Mouse (Mus musculus) MEL (cell line): ENCODE results near the gene Syndig1l. TPM values are rescaled to one million over a fixed set of nuclear protein-coding genes. Genes with fewer than 3 reads are reported as not detected.

ENCODE experiments used
- DNase-seq: peaks from one replicate; pipeline ENCODE4 v3.0.0; 2011; ENCODE audit warnings: low read depth, low spot score
- H3K27ac ChIP-seq: 2 replicates; pipeline ENCODE4 v1.5.1; 2012; ENCODE audit warnings: low read depth, mild to moderate bottlenecking, control low read depth, low read length, moderate library complexity; ENCODE audit not compliant: control insufficient read depth
- H3K27me3 ChIP-seq, 2 experiments: fragments of 150-350 bp in 1 of 2; sonication (generic) in 1 of 2; 2 replicates each; pipeline ENCODE4 v1.6.1; 2012; ENCODE audit warnings: low read length in 2 of 2, mild to moderate bottlenecking in 2 of 2, improper control_type of control experiment in 1 of 2, moderate library complexity in 1 of 2; ENCODE audit not compliant: insufficient read depth in 2 of 2, control insufficient read depth in 1 of 2
- H3K36me3 ChIP-seq, 2 experiments: 2 replicates each; pipeline ENCODE4 v1.6.1; 2012 to 2014; ENCODE audit warnings: low read length in 2 of 2, improper control_type of control experiment in 1 of 2, inconsistent platforms in 1 of 2, mild to moderate bottlenecking in 1 of 2; ENCODE audit not compliant: insufficient read depth in 2 of 2, control insufficient read depth in 1 of 2
- H3K4me1 ChIP-seq, 2 experiments: fragments of 150-350 bp in 1 of 2; sonication (generic) in 1 of 2; 2 replicates each; pipeline ENCODE4 v1.6.1; 2012; ENCODE audit warnings: low read length in 2 of 2, improper control_type of control experiment in 1 of 2, mild to moderate bottlenecking in 1 of 2; ENCODE audit not compliant: insufficient read depth in 2 of 2, control insufficient read depth in 1 of 2
- H3K4me3 ChIP-seq, 2 experiments: fragments of 150-350 bp in 1 of 2; sonication (generic) in 1 of 2; 2 replicates each; pipeline ENCODE4 v1.5.1; 2012; ENCODE audit warnings: low read depth in 2 of 2, low read length in 2 of 2, mild to moderate bottlenecking in 2 of 2, moderate library complexity in 2 of 2, control low read depth in 1 of 2, improper control_type of control experiment in 1 of 2; ENCODE audit not compliant: control insufficient read depth in 1 of 2, insufficient read depth in 1 of 2
- H3K79me2 ChIP-seq: 2 replicates; pipeline ENCODE4 v1.6.1; 2012; ENCODE audit warnings: mild to moderate bottlenecking, low read length, moderate library complexity; ENCODE audit not compliant: control insufficient read depth, poor library complexity, insufficient read depth
- H3K9ac ChIP-seq: 2 replicates; pipeline ENCODE4 v1.6.1; 2012; ENCODE audit warnings: low read depth, mild to moderate bottlenecking, control low read depth, low read length, moderate library complexity; ENCODE audit not compliant: control insufficient read depth, poor library complexity, severe bottlenecking
- H3K9me3 ChIP-seq: fragments of 150-350 bp; sonication (generic); replicated peaks from 2 replicates; pipeline ENCODE4 v1.6.1; 2012; ENCODE audit warnings: mild to moderate bottlenecking, low read length, improper control_type of control experiment, moderate library complexity; ENCODE audit not compliant: insufficient read depth
- CHD2 ChIP-seq: IDR thresholded peaks from 2 replicates; pipeline ENCODE4 v1.6.1; 2011; ENCODE audit warnings: low read length, improper control_type of control experiment
- CTCF ChIP-seq, 3 experiments: IDR thresholded peaks in 2 of 3; conservative IDR thresholded peaks in 1 of 3; 2 replicates each; pipeline ENCODE4 v1.5.1; 2011 to 2012; ENCODE audit warnings: low read length in 3 of 3, low read depth in 2 of 3, mild to moderate bottlenecking in 2 of 3, improper control_type of control experiment in 1 of 3, inconsistent platforms in 1 of 3, mixed read lengths in 1 of 3, moderate library complexity in 1 of 3; ENCODE audit not compliant: control insufficient read depth in 1 of 3, insufficient read depth in 1 of 3, poor library complexity in 1 of 3, severe bottlenecking in 1 of 3
- EP300 ChIP-seq, 2 experiments: IDR thresholded peaks; 2 replicates each; pipeline ENCODE4 v1.6.1; 2011; ENCODE audit warnings: improper control_type of control experiment in 2 of 2, low read length in 2 of 2, low read depth in 1 of 2, mild to moderate bottlenecking in 1 of 2
- ETS1 ChIP-seq: IDR thresholded peaks from 2 replicates; pipeline ENCODE4 v1.6.1; 2012; ENCODE audit warnings: low read depth, mild to moderate bottlenecking, inconsistent platforms, low read length, improper control_type of control experiment, moderate library complexity
- GABPA ChIP-seq: IDR thresholded peaks from 2 replicates; pipeline ENCODE4 v1.6.1; 2012; ENCODE audit warnings: low read depth, mild to moderate bottlenecking, inconsistent platforms, low read length, improper control_type of control experiment, moderate library complexity
- GATA1 ChIP-seq: IDR thresholded peaks from 2 replicates; pipeline ENCODE4 v1.6.1; 2011; ENCODE audit warnings: low read depth, low read length, improper control_type of control experiment
- JUND ChIP-seq: IDR thresholded peaks from 2 replicates; pipeline ENCODE4 v1.6.1; 2011; ENCODE audit warnings: low read depth, mild to moderate bottlenecking, improper control_type of control experiment, low read length
- MXI1 ChIP-seq: IDR thresholded peaks from 2 replicates; pipeline ENCODE4 v1.6.1; 2011; ENCODE audit warnings: mild to moderate bottlenecking, low read depth, low read length, improper control_type of control experiment
- MYB ChIP-seq: IDR thresholded peaks from 2 replicates; pipeline ENCODE4 v1.6.1; 2011; ENCODE audit warnings: mild to moderate bottlenecking, low read depth, low read length, improper control_type of control experiment
- MYC ChIP-seq: IDR thresholded peaks from 2 replicates; pipeline ENCODE4 v1.6.1; 2011; ENCODE audit warnings: low read depth, mild to moderate bottlenecking, low read length, improper control_type of control experiment, moderate library complexity
- NRF1 ChIP-seq: IDR thresholded peaks from 2 replicates; pipeline ENCODE4 v1.6.1; 2014; ENCODE audit warnings: low read depth, mild to moderate bottlenecking, inconsistent platforms, low read length, improper control_type of control experiment, moderate library complexity; ENCODE audit not compliant: poor library complexity, insufficient read depth, severe bottlenecking
- POLR2A ChIP-seq, 2 experiments: IDR thresholded peaks; 2 replicates each; pipeline ENCODE4 v1.6.1; 2011 to 2012; ENCODE audit warnings: low read length in 2 of 2, mild to moderate bottlenecking in 2 of 2, control low read depth in 1 of 2, improper control_type of control experiment in 1 of 2, low read depth in 1 of 2, moderate library complexity in 1 of 2; ENCODE audit not compliant: control insufficient read depth in 1 of 2, insufficient read depth in 1 of 2, poor library complexity in 1 of 2
- RCOR1 ChIP-seq: IDR thresholded peaks from 2 replicates; pipeline ENCODE4 v1.6.1; 2012; ENCODE audit warnings: low read depth, mild to moderate bottlenecking, inconsistent platforms, low read length, improper control_type of control experiment
- SIN3A ChIP-seq: IDR thresholded peaks from 2 replicates; pipeline ENCODE4 v1.6.1; 2012; ENCODE audit warnings: low read length, improper control_type of control experiment, inconsistent platforms
- TCF12 ChIP-seq: IDR thresholded peaks from 2 replicates; pipeline ENCODE4 v1.6.1; 2014; ENCODE audit warnings: low read depth, mild to moderate bottlenecking, inconsistent platforms, low read length, improper control_type of control experiment, moderate library complexity
- UBTF ChIP-seq: IDR thresholded peaks from 2 replicates; pipeline ENCODE4 v1.6.1; 2012; ENCODE audit warnings: low read depth, mild to moderate bottlenecking, inconsistent platforms, low read length, improper control_type of control experiment, moderate library complexity, borderline replicate concordance; ENCODE audit not compliant: insufficient read depth
- ZC3H11A ChIP-seq: IDR thresholded peaks from 2 replicates; pipeline ENCODE4 v1.6.1; 2012; ENCODE audit warnings: low read depth, mild to moderate bottlenecking, inconsistent platforms, low read length, improper control_type of control experiment
- ZMIZ1 ChIP-seq: IDR thresholded peaks from 2 replicates; pipeline ENCODE4 v1.6.1; 2012; ENCODE audit warnings: low read depth, mild to moderate bottlenecking, inconsistent platforms, low read length, improper control_type of control experiment, moderate library complexity
- polyA plus RNA-seq, 2 experiments: library from polyadenylated mRNA; stranded (reverse) in 1 of 2; unstranded in 1 of 2; fragments of >175 nt in 1 of 2; fragments of >200 nt in 1 of 2; gene quantifications; 2 replicates each; pipeline versions ENCODE4 v1.2.1 to v1.2.4; 2012; ENCODE audit warnings: low replicate concordance in 2 of 2, low read depth in 1 of 2; ENCODE audit not compliant: insufficient read length in 2 of 2, insufficient read depth in 1 of 2, missing spikeins in 1 of 2
- total RNA-seq: library from RNA; depleted of rRNA; stranded (reverse); fragments of 300-350 nt; gene quantifications from 2 replicates; pipeline ENCODE4 v1.2.3, GENCODE M21; 2012

The Syndig1l gene
- total and polyA plus RNA-seq, 3 experiments: not detected

DNA sequence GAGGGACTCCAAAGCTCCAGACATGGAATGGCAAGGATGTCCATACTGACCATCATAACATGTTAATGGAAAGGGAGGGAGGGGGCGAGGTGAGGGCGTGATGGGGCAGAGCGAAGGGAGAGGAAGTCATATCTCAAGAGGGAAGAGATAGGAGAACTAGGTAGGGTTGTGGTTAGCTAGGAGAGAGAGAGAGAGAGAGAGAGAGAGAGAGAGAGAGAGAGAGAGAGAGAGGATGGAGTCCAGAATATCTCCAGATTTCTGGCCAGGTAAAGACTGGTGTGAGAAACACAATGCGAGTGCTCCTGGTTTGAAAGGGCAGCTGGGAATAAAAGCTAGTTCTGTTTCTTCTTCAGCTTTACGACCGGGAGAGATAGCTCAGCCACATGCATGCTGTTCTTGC lies 6.5 kb downstream of the Syndig1l start:
- no peak overlapping the region for H3K27ac ChIP-seq

GRCm38 (mm10) chr12:84691347-84691746 lies 7.3 kb downstream of the Syndig1l start:
- H3K27ac ChIP-seq: no peak overlapping the region
- no peak for DNase-seq
- H3K9me3 ChIP-seq: no peaks in the 10 kb centered on the region
- H3K36me3 ChIP-seq: no peaks in the 10 kb centered on the region
- TF ChIP-seq CTCF (IDR thresholded peaks at IDR 0.05 in 2 of 3, conservative IDR thresholded peaks at IDR 0.05 in 1 of 3; ENCODE audit: control insufficient read depth in 1 of 3, insufficient read depth in 1 of 3, low read depth in 2 of 3, low read length in 3 of 3, poor library complexity in 1 of 3, severe bottlenecking in 1 of 3): no peak
- no peak for TF ChIP-seq NRF1
- TF ChIP-seq UBTF: no peak
- TF ChIP-seq MXI1: no peak
- TF ChIP-seq MYB: no peak
- TF ChIP-seq CHD2: no peak
- TF ChIP-seq ZMIZ1: no peak
- TF ChIP-seq ETS1: no peak
- TF ChIP-seq MYC: no peak
- no peak for TF ChIP-seq SIN3A
- TF ChIP-seq GABPA: no peak
- TF ChIP-seq POLR2A (IDR thresholded peaks at IDR 0.05; ENCODE audit: control insufficient read depth in 1 of 2, insufficient read depth in 1 of 2, low read depth in 1 of 2, low read length in 2 of 2, poor library complexity in 1 of 2): no peak
- H3K4me3 ChIP-seq: no peak overlapping the region
- H3K4me1 ChIP-seq: peaks cover 4 to 7% of the 10 kb centered on the region in 2 experiments; a peak in 2 of 4 replicates
- H3K79me2 ChIP-seq: no peaks in the 10 kb centered on the region
- no peak overlapping the region for H3K9ac ChIP-seq
- peaks cover 11 to 29% of the 10 kb centered on the region in 2 experiments; a peak in 3 of 4 replicates for H3K27me3 ChIP-seq

More for the DNA sequence above, 6.5 kb downstream of the Syndig1l start:
- Histone ChIP-seq H3K4me3 (no peak overlapping the region), H3K36me3 (no peaks in the 10 kb centered on the region), H3K4me1 (peaks cover 4 to 7% of the 10 kb centered on the region in 2 experiments; a peak in 2 of 4 replicates)
- TF ChIP-seq TCF12: no peak
- no peak for TF ChIP-seq CHD2
- no peak for TF ChIP-seq UBTF
- no peak for TF ChIP-seq ZC3H11A
- TF ChIP-seq EP300 (IDR thresholded peaks at IDR 0.05; ENCODE audit: low read depth in 1 of 2, low read length in 2 of 2): 0 out of 4 replicates have a peak, but pooled peaks of 1 of the 2 experiments have one; percentile 36
- TF ChIP-seq RCOR1: peak; percentile 57; the same call in 1 of the 2 replicates
- TF ChIP-seq JUND: peak; percentile 98
- TF ChIP-seq MYC: no peak
- 0 out of 2 replicates have a peak, but pooled peaks have one; percentile 7 for TF ChIP-seq GATA1
- TF ChIP-seq, all 39 proteins: peak for 4
- Histone ChIP-seq H3K9me3 (no peaks in the 10 kb centered on the region), H3K27me3 (peaks cover 12 to 29% of the 10 kb centered on the region in 2 experiments), H3K9ac (no peak overlapping the region), H3K79me2 (no peaks in the 10 kb centered on the region)
- no peak for DNase-seq
